Mouse (Mus musculus) small intestine, adult 10 weeks (tissue): ENCODE data around the gene Olfr870. TPM values are rescaled to one million over a fixed set of nuclear protein-coding genes. Genes with fewer than 3 reads are reported as not detected.

Experiments
- polyA plus RNA-seq: library from polyadenylated mRNA; stranded (reverse); fragments of 350-450 nt; fragmentation: Illumina TruSeq; extraction: RNeasy Lipid Tissue Mini Kit (QIAGEN cat#74804); gene quantifications from one replicate; pipeline ENCODE4 v1.2.3, GENCODE M21; 2014; ENCODE audit warnings: low replicate concordance

Gene Olfr870
- polyA plus RNA-seq: not detected

DNA sequence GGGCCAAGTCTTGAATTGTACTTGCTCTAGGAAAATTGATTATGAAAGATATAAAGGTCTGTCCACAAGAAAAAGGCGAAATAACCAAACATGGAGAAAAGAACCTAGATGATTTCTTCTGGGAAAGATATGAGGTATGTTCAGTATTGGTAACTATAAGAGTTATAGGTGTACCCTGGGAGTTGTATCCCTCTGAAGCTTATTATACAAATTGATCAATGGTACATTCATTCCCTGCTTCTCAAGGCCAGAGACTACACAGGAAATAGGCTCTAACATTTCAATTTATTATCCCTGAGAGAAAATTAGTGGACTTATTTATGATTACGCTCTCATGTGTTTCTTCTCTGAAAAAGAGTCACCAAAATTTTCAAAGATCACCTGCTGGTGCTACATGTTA, at the start of gene Olfr870:
Olfr870 (minus strand) TSS at position 101 of the 400 bp plus-strand sequence.

DNA sequence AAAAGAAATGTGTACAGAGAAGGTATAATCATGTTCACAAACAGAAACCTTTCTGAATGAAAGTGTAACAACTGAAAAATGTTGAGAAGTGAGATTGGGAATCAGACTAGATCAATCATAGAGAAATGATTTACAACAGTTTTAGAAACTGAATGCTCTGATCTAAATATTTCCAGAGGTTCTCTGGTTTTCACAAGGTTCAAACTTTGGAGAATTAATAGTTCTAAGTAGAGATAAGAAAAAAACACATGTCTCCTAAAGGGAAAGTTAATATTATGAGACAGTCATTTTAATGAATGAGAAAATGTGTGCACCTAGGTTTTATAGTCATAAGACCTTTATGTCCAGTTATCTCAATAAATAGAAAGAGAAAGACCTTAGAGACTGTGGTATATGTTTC, 38.0 kb upstream of the Olfr870 start, which contains the start of gene Olfr871:
Olfr871 (plus strand) TSS at position 301 of the 400 bp plus-strand sequence.

GRCm38 (mm10) chr9:20128709-20129108, 45.1 kb downstream of the Olfr870 start, which contains the start of gene Olfr869:
Olfr869 (plus strand) TSS chr9:20129009.

Other genes starting within 250 kb of the Olfr870 start
- not detected for gene Olfr866, start 146.0 kb downstream of the Olfr870 start, polyA plus RNA-seq
- not detected for gene Olfr867, start 116.5 kb downstream of the Olfr870 start, polyA plus RNA-seq
- gene Olfr868, start 75.4 kb downstream of the Olfr870 start, polyA plus RNA-seq: not detected
- not detected for gene Olfr869, start 45.0 kb downstream of the Olfr870 start, polyA plus RNA-seq
- gene Olfr871, start 38.1 kb upstream of the Olfr870 start, polyA plus RNA-seq: not detected
- not detected for gene Olfr872, start 63.1 kb upstream of the Olfr870 start, polyA plus RNA-seq
- not detected for gene Olfr39, start 108.3 kb upstream of the Olfr870 start, polyA plus RNA-seq
- not detected for gene Olfr873, start 124.5 kb upstream of the Olfr870 start, polyA plus RNA-seq
- not detected for gene Olfr18, start 162.0 kb upstream of the Olfr870 start, polyA plus RNA-seq
- 18.2 TPM for gene Zfp560, start 211.1 kb upstream of the Olfr870 start, polyA plus RNA-seq